Mouse (Mus musculus) lung, postnatal 14 days (tissue): ENCODE measurements around the gene Nat8f5.
"Not testable (repeated sequence)": the region's sequence is repeated elsewhere in the genome, so short reads cannot be mapped to it uniquely, and the experiment has no call there.

Experiments used
- DNase-seq: peaks from one replicate; pipeline ENCODE4 v3.0.0; 2021

Gene Nat8f5

GRCm38 (mm10) chr6:85820837-85821236 is at the start of gene Nat8f5, which contains the start of gene Nat8f6:
Nat8f5 (minus strand) TSS chr6:85820972.
Nat8f6 (minus strand) TSS chr6:85820954.
- no peak for DNase-seq

GRCm38 (mm10) chr6:85869006-85869405 is 48.2 kb upstream of the Nat8f5 start, which contains the start of gene Nat8f2:
Nat8f2 (minus strand) TSS chr6:85869158.
- DNase-seq = not testable (repeated sequence)

- no peak for DNase-seq
Measured at GRCm38 (mm10) chr6:85867726-85868690, 47.2 kb upstream of the Nat8f5 start.

- not testable (repeated sequence) for DNase-seq
Measured at GRCm38 (mm10) chr6:85866995-85867394, 46.2 kb upstream of the Nat8f5 start.

GRCm38 (mm10) chr6:85866166-85866565 is 45.4 kb upstream of the Nat8f5 start:
- not testable (repeated sequence) for DNase-seq

- DNase-seq = peak; percentile 2
Measured at GRCm38 (mm10) chr6:85864900-85865639, 44.3 kb upstream of the Nat8f5 start.

GRCm38 (mm10) chr6:85863840-85864239 is 43.1 kb upstream of the Nat8f5 start:
- DNase-seq = no peak

GRCm38 (mm10) chr6:85863136-85863535 is 42.4 kb upstream of the Nat8f5 start:
- no peak for DNase-seq

- no peak for DNase-seq
Measured at GRCm38 (mm10) chr6:85862565-85862964, 41.8 kb upstream of the Nat8f5 start.

- no peak for DNase-seq
Measured at GRCm38 (mm10) chr6:85861247-85861646, 40.5 kb upstream of the Nat8f5 start.

GRCm38 (mm10) chr6:85856194-85856678 is 35.5 kb upstream of the Nat8f5 start:
- peak; percentile 31 for DNase-seq

GRCm38 (mm10) chr6:85853481-85853880 is 32.7 kb upstream of the Nat8f5 start:
- no peak for DNase-seq

GRCm38 (mm10) chr6:85851062-85851773 is 30.4 kb upstream of the Nat8f5 start:
- DNase-seq = no peak

- no peak for DNase-seq
Measured at GRCm38 (mm10) chr6:85849240-85849639, 28.5 kb upstream of the Nat8f5 start.

GRCm38 (mm10) chr6:85848140-85848539 is 27.4 kb upstream of the Nat8f5 start:
- DNase-seq = no peak

GRCm38 (mm10) chr6:85846921-85847320 is 26.1 kb upstream of the Nat8f5 start:
- no peak for DNase-seq

GRCm38 (mm10) chr6:85843677-85844458 is 23.1 kb upstream of the Nat8f5 start:
- not testable (repeated sequence) for DNase-seq

GRCm38 (mm10) chr6:85839982-85840381 is 19.2 kb upstream of the Nat8f5 start:
- DNase-seq = peak; percentile 4

- no peak for DNase-seq
Measured at GRCm38 (mm10) chr6:85838674-85839073, 17.9 kb upstream of the Nat8f5 start.

- peak; percentile 47 for DNase-seq
Measured at GRCm38 (mm10) chr6:85837307-85837706, 16.5 kb upstream of the Nat8f5 start.

- peak; percentile 77 for DNase-seq
Measured at GRCm38 (mm10) chr6:85836827-85837226, 16.1 kb upstream of the Nat8f5 start.

- DNase-seq = not testable (repeated sequence)
Measured at GRCm38 (mm10) chr6:85836098-85836497, 15.3 kb upstream of the Nat8f5 start.
